Mouse (Mus musculus) left cerebral cortex, adult 18-20 months (tissue): ENCODE results near the gene Baz2a. TPM values are rescaled to one million over a fixed set of nuclear protein-coding genes. Genes with fewer than 3 reads are reported as not detected.

ENCODE experiments used
- DNase-seq, 2 experiments: peaks; one replicate each; pipeline ENCODE4 v3.0.0; 2021 to 2022; ENCODE audit warnings: low spot score in 2 of 2, mixed read lengths in 1 of 2
- microRNA-seq, 2 experiments: library from miRNA; unstranded; fragments of <30 nt; microRNA quantifications; one replicate each; pipeline ENCODE4 v1.2.0; 2021
- total RNA-seq, 2 experiments: library from RNA; stranded (reverse); gene quantifications; 2 replicates each; pipeline ENCODE4 v1.2.3; 2021

The Baz2a gene
- total RNA-seq, 2 experiments from 2014 or later: 40.3 to 40.4 TPM

- peak; percentile 75 for DNase-seq
Measured at GRCm38 (mm10) chr10:128175996-128176755, 84.8 kb downstream of the Baz2a start.

- DNase-seq: no peak
Measured at GRCm38 (mm10) chr10:128177316-128177715, 85.9 kb downstream of the Baz2a start.

Small RNA genes lying within 50 kb of the gene (microRNA-seq; reads per million reads assigned to microRNA genes)
- 9.7 to 29.4 reads per million in 2 experiments for gene Mir677

Other genes starting within 250 kb of the Baz2a start
- gene Rdh19, start 241.6 kb upstream of the Baz2a start, total RNA-seq: not detected
- gene Rdh16f2, start 225.1 kb upstream of the Baz2a start, total RNA-seq: not detected
- not detected for gene Rdh7, start 202.8 kb upstream of the Baz2a start, total RNA-seq
- gene Sdr9c7, start 193.1 kb upstream of the Baz2a start, total RNA-seq: not detected
- gene Hsd17b6, start 84.0 kb upstream of the Baz2a start, total RNA-seq: not detected
- gene Prim1, start 76.4 kb upstream of the Baz2a start, total RNA-seq: 1 to 10 TPM; 8.9 to 9.1 TPM
- gene Naca, start 56.0 kb upstream of the Baz2a start, total RNA-seq: 100 to 1,000 TPM; 337 to 359 TPM
- 100 to 1,000 TPM; 137 to 142 TPM for gene Ptges3, start 32.6 kb upstream of the Baz2a start, total RNA-seq
- gene Atp5b, start 8.3 kb upstream of the Baz2a start, total RNA-seq: 1,000 to 10,000 TPM; 1,718 to 1,797 TPM
- 10 to 100 TPM; 14.9 to 15.4 TPM for gene Rbms2, start 88.7 kb downstream of the Baz2a start, total RNA-seq
- 10 to 100 TPM; 33.0 to 39.9 TPM for gene Gls2, start 102.9 kb downstream of the Baz2a start, total RNA-seq
- 10 to 100 TPM; 10.4 to 10.8 TPM for gene Spryd4, start 120.2 kb downstream of the Baz2a start, total RNA-seq
- not detected for gene Mip, start 134.3 kb downstream of the Baz2a start, total RNA-seq
- gene Timeless, start 140.5 kb downstream of the Baz2a start, total RNA-seq: 1 to 10 TPM; 7.0 to 9.2 TPM
- gene Apon, start 162.5 kb downstream of the Baz2a start, total RNA-seq: not detected
- gene Apof, start 177.1 kb downstream of the Baz2a start, total RNA-seq: not detected
- 10 to 100 TPM; 28.2 to 29.9 TPM for gene Stat2, start 179.0 kb downstream of the Baz2a start, total RNA-seq
- gene Il23a, start 207.2 kb downstream of the Baz2a start, total RNA-seq: not detected
- gene Pan2, start 211.8 kb downstream of the Baz2a start, total RNA-seq: 10 to 100 TPM; 12.7 to 15.2 TPM
- gene Cnpy2, start 230.9 kb downstream of the Baz2a start, total RNA-seq: 10 to 100 TPM; 65.8 to 68.7 TPM
- 100 to 1,000 TPM; 222 to 232 TPM for gene Cs, start 246.2 kb downstream of the Baz2a start, total RNA-seq